Mouse (Mus musculus) MEL (cell line): ENCODE results near the gene Mff. TPM values are rescaled to one million over a fixed set of nuclear protein-coding genes. Genes with fewer than 3 reads are reported as not detected.

Source experiments
- DNase-seq: peaks from one replicate; pipeline ENCODE4 v3.0.0; 2011; ENCODE audit warnings: low read depth, low spot score
- H3K27ac ChIP-seq: 2 replicates; pipeline ENCODE4 v1.5.1; 2012; ENCODE audit warnings: low read depth, mild to moderate bottlenecking, control low read depth, low read length, moderate library complexity; ENCODE audit not compliant: control insufficient read depth
- H3K27me3 ChIP-seq, 2 experiments: fragments of 150-350 bp in 1 of 2; sonication (generic) in 1 of 2; 2 replicates each; pipeline ENCODE4 v1.6.1; 2012; ENCODE audit warnings: low read length in 2 of 2, mild to moderate bottlenecking in 2 of 2, improper control_type of control experiment in 1 of 2, moderate library complexity in 1 of 2; ENCODE audit not compliant: insufficient read depth in 2 of 2, control insufficient read depth in 1 of 2
- H3K36me3 ChIP-seq, 2 experiments: 2 replicates each; pipeline ENCODE4 v1.6.1; 2012 to 2014; ENCODE audit warnings: low read length in 2 of 2, improper control_type of control experiment in 1 of 2, inconsistent platforms in 1 of 2, mild to moderate bottlenecking in 1 of 2; ENCODE audit not compliant: insufficient read depth in 2 of 2, control insufficient read depth in 1 of 2
- H3K4me1 ChIP-seq, 2 experiments: fragments of 150-350 bp in 1 of 2; sonication (generic) in 1 of 2; 2 replicates each; pipeline ENCODE4 v1.6.1; 2012; ENCODE audit warnings: low read length in 2 of 2, improper control_type of control experiment in 1 of 2, mild to moderate bottlenecking in 1 of 2; ENCODE audit not compliant: insufficient read depth in 2 of 2, control insufficient read depth in 1 of 2
- H3K4me3 ChIP-seq, 2 experiments: fragments of 150-350 bp in 1 of 2; sonication (generic) in 1 of 2; 2 replicates each; pipeline ENCODE4 v1.5.1; 2012; ENCODE audit warnings: low read depth in 2 of 2, low read length in 2 of 2, mild to moderate bottlenecking in 2 of 2, moderate library complexity in 2 of 2, control low read depth in 1 of 2, improper control_type of control experiment in 1 of 2; ENCODE audit not compliant: control insufficient read depth in 1 of 2, insufficient read depth in 1 of 2
- H3K79me2 ChIP-seq: 2 replicates; pipeline ENCODE4 v1.6.1; 2012; ENCODE audit warnings: mild to moderate bottlenecking, low read length, moderate library complexity; ENCODE audit not compliant: control insufficient read depth, poor library complexity, insufficient read depth
- H3K9ac ChIP-seq: 2 replicates; pipeline ENCODE4 v1.6.1; 2012; ENCODE audit warnings: low read depth, mild to moderate bottlenecking, control low read depth, low read length, moderate library complexity; ENCODE audit not compliant: control insufficient read depth, poor library complexity, severe bottlenecking
- H3K9me3 ChIP-seq: fragments of 150-350 bp; sonication (generic); replicated peaks from 2 replicates; pipeline ENCODE4 v1.6.1; 2012; ENCODE audit warnings: mild to moderate bottlenecking, low read length, improper control_type of control experiment, moderate library complexity; ENCODE audit not compliant: insufficient read depth
- CHD2 ChIP-seq: IDR thresholded peaks from 2 replicates; pipeline ENCODE4 v1.6.1; 2011; ENCODE audit warnings: low read length, improper control_type of control experiment
- MEF2A ChIP-seq: IDR thresholded peaks from 2 replicates; pipeline ENCODE4 v1.6.1; 2014; ENCODE audit warnings: low read depth, mild to moderate bottlenecking, inconsistent platforms, low read length, improper control_type of control experiment; ENCODE audit not compliant: poor library complexity, insufficient replicate concordance, severe bottlenecking; ENCODE audit errors: extremely low read depth
- MYB ChIP-seq: IDR thresholded peaks from 2 replicates; pipeline ENCODE4 v1.6.1; 2011; ENCODE audit warnings: mild to moderate bottlenecking, low read depth, low read length, improper control_type of control experiment
- POLR2A ChIP-seq, 2 experiments: IDR thresholded peaks; 2 replicates each; pipeline ENCODE4 v1.6.1; 2011 to 2012; ENCODE audit warnings: low read length in 2 of 2, mild to moderate bottlenecking in 2 of 2, control low read depth in 1 of 2, improper control_type of control experiment in 1 of 2, low read depth in 1 of 2, moderate library complexity in 1 of 2; ENCODE audit not compliant: control insufficient read depth in 1 of 2, insufficient read depth in 1 of 2, poor library complexity in 1 of 2
- RAD21 ChIP-seq: IDR thresholded peaks from 2 replicates; pipeline ENCODE4 v1.6.1; 2011; ENCODE audit warnings: mild to moderate bottlenecking, low read depth, low read length, improper control_type of control experiment
- SMC3 ChIP-seq: IDR thresholded peaks from 2 replicates; pipeline ENCODE4 v1.6.1; 2011; ENCODE audit warnings: low read depth, low read length, improper control_type of control experiment
- TCF12 ChIP-seq: IDR thresholded peaks from 2 replicates; pipeline ENCODE4 v1.6.1; 2014; ENCODE audit warnings: low read depth, mild to moderate bottlenecking, inconsistent platforms, low read length, improper control_type of control experiment, moderate library complexity
- UBTF ChIP-seq: IDR thresholded peaks from 2 replicates; pipeline ENCODE4 v1.6.1; 2012; ENCODE audit warnings: low read depth, mild to moderate bottlenecking, inconsistent platforms, low read length, improper control_type of control experiment, moderate library complexity, borderline replicate concordance; ENCODE audit not compliant: insufficient read depth
- USF1 ChIP-seq: IDR thresholded peaks from 2 replicates; pipeline ENCODE4 v1.6.1; 2014; ENCODE audit warnings: low read depth, mild to moderate bottlenecking, inconsistent platforms, low read length, improper control_type of control experiment, moderate library complexity
- ZC3H11A ChIP-seq: IDR thresholded peaks from 2 replicates; pipeline ENCODE4 v1.6.1; 2012; ENCODE audit warnings: low read depth, mild to moderate bottlenecking, inconsistent platforms, low read length, improper control_type of control experiment
- ZMIZ1 ChIP-seq: IDR thresholded peaks from 2 replicates; pipeline ENCODE4 v1.6.1; 2012; ENCODE audit warnings: low read depth, mild to moderate bottlenecking, inconsistent platforms, low read length, improper control_type of control experiment, moderate library complexity
- ZNF384 ChIP-seq: IDR thresholded peaks from 2 replicates; pipeline ENCODE4 v1.6.1; 2012; ENCODE audit warnings: low read depth, mild to moderate bottlenecking, inconsistent platforms, low read length, improper control_type of control experiment
- polyA plus RNA-seq, 2 experiments: library from polyadenylated mRNA; stranded (reverse) in 1 of 2; unstranded in 1 of 2; fragments of >175 nt in 1 of 2; fragments of >200 nt in 1 of 2; gene quantifications; 2 replicates each; pipeline versions ENCODE4 v1.2.1 to v1.2.4; 2012; ENCODE audit warnings: low replicate concordance in 2 of 2, low read depth in 1 of 2; ENCODE audit not compliant: insufficient read length in 2 of 2, insufficient read depth in 1 of 2, missing spikeins in 1 of 2
- total RNA-seq: library from RNA; depleted of rRNA; stranded (reverse); fragments of 300-350 nt; gene quantifications from 2 replicates; pipeline ENCODE4 v1.2.3, GENCODE M21; 2012

The Mff gene
- total and polyA plus RNA-seq, 3 experiments: 86.0 to 195 TPM; not detected in 1

DNA sequence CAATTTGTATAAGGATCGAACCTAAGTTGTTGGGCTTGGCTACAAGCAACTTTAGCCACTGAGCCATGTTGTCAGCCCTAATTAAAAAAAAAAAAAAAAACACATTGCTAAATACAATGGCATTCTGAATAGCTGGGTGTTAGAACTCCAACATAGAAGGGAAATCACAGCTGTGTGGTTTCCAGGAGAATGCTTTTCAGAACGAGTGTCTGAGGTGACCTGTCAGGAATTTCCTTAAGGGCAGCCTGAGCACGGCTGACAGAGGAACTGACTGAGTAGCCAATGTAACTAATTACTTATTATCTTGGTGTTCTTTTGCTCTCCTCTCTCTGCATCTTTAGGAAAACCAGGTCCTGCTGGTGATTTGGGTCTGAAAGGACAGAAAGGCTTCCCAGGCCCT, 28.8 kb upstream of the Mff start:
- no peaks in the 10 kb centered on the region for H3K4me1 ChIP-seq
- no peak for DNase-seq
- peaks cover 0 to 2% of the 10 kb centered on the region in 2 experiments; a peak in 1 of 4 replicates for H3K27me3 ChIP-seq
- H3K27ac ChIP-seq: no peak overlapping the region
- no peaks in the 10 kb centered on the region for H3K36me3 ChIP-seq
- H3K79me2 ChIP-seq: no peaks in the 10 kb centered on the region
- H3K9me3 ChIP-seq: no peaks in the 10 kb centered on the region
- H3K9ac ChIP-seq: no peak overlapping the region
- no peak overlapping the region for H3K4me3 ChIP-seq
- TF ChIP-seq ZNF384 (no peak), CHD2 (no peak), RAD21 (no peak), TCF12 (no peak), ZMIZ1 (no peak), POLR2A (IDR thresholded peaks at IDR 0.05; ENCODE audit: control insufficient read depth in 1 of 2, insufficient read depth in 1 of 2, low read depth in 1 of 2, low read length in 2 of 2, poor library complexity in 1 of 2) (no peak)

DNA sequence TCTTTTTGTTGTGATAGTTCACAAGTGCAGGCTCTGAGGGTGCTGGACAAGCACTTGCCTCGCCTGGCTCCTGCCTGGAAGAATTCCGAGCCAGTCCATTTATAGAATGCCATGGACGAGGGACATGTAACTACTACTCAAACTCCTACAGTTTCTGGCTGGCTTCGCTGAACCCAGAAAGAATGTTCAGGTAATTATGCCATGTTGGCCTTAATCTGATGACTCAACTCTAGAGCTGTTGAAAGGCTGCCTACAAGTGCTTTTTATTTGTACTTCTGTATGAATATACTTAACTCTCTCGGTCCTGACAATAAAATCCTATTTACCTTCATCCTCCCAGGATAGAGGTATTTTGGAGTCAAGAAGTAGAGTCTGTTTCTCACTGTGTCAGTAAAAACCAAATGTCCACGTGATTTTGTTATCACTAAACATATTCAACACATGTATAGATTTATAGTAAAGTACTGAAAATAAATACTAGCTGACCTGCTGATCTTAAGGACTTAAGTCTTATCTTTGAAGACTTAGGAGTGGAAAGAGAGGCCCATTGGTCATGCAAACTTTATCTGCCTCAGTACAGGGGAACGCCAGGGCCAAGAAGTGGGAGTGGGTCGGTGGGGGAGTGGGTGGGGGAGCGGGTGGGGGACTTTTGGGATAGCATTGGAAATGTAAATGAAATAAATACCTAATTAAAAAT, 6.7 kb upstream of the Mff start:
- Histone ChIP-seq H3K9ac (no peak overlapping the region), H3K27me3 (peaks cover 7 to 10% of the 10 kb centered on the region in 2 experiments), H3K27ac (no peak overlapping the region), H3K9me3 (no peaks in the 10 kb centered on the region), H3K4me1 (no peaks in the 10 kb centered on the region), H3K4me3 (no peak overlapping the region), H3K79me2 (no peaks in the 10 kb centered on the region), H3K36me3 (no peaks in the 10 kb centered on the region)
- DNase-seq: no peak
- TF ChIP-seq MYB (no peak), USF1 (peak; percentile 24; the same call in 1 of the 2 replicates)

DNA sequence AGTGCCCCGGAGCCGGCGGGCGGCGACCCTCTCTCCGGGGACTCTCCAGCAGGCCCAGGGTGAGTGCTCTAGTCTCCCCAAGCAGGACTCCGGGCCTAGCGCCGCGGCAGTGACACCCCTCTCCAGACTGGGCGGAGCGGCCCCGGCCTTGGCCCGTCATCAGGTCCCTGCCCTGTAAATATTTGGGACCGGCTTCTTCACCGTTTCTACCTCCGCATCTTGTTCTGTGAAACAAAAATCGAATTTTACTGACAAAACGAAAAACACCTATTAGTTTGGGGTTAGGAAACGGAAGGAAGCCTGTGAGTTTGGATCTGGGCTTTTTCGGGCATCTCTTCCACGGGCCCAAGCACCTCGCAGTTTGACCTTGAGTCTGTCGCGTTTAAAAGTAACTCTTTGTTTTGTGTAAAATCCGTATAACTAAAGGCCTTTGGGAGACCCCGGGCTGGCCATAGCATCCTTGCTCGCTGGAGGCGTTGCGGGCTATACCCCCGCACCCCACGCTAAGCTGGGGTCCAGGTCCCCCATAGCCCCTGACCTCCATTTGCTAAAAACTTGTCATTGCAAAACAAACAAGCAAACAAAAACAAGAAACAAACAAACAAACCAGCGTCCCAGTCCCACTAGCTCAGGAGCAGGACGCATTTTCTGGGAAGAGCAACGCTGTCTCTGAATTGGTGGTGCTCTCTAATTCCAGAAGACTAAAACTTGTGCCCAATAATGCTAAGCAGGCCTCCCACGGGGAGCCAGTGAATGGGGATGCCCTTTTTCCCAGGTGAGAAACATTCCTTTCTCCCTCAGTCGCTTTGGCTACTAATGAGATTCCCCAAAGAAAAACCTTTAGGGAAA, 560 bp downstream of the Mff start:
- Histone ChIP-seq H3K4me3 (peak overlapping the region; percentile 88 to 91), H3K27ac (peak overlapping the region; percentile 84), H3K27me3 (no peaks in the 10 kb centered on the region; a peak in 2 of 4 replicates), H3K79me2 (peaks cover 19% of the 10 kb centered on the region), H3K4me1 (peaks cover 2 to 7% of the 10 kb centered on the region in 2 experiments)
- no peak for DNase-seq
- no peak for TF ChIP-seq MEF2A
- peak; percentile 88 for TF ChIP-seq UBTF
- no peak for TF ChIP-seq SMC3
- TF ChIP-seq USF1: 0 out of 2 replicates have a peak, but pooled peaks have one; percentile 12
- TF ChIP-seq MYB: 0 out of 2 replicates have a peak, but pooled peaks have one; percentile 13
- TF ChIP-seq POLR2A (IDR thresholded peaks at IDR 0.05; ENCODE audit: control insufficient read depth in 1 of 2, insufficient read depth in 1 of 2, low read depth in 1 of 2, low read length in 2 of 2, poor library complexity in 1 of 2): no peak
- TF ChIP-seq TCF12: 0 out of 2 replicates have a peak, but pooled peaks have one; percentile 0
- TF ChIP-seq ZC3H11A: no peak
- TF ChIP-seq, all 39 proteins: peak for 4
- Histone ChIP-seq H3K36me3 (peaks cover 0 to 11% of the 10 kb centered on the region in 2 experiments), H3K9me3 (no peaks in the 10 kb centered on the region), H3K9ac (peak overlapping the region; percentile 87)
